Mouse (Mus musculus) intestine, embryonic 14.5 days (tissue): Measurements from ENCODE around the gene Aurkaip1. TPM values are rescaled to one million over a fixed set of nuclear protein-coding genes. Genes with fewer than 3 reads are reported as not detected.
A peak's percentile ranks its signal among the peaks of the same experiment; 100 is the strongest.

Experiments used
- ATAC-seq: fragments of 200-750 bp; cut with Nextera tagmentation; replicated peaks from 2 replicates; pipeline ENCODE4 v1.8.0; 2017; ENCODE audit warnings: low read depth, moderate number of reproducible peaks, moderate TSS enrichment, moderate library complexity; ENCODE audit not compliant: low FRiP score, low TSS enrichment
- DNase-seq: peaks from one replicate; pipeline ENCODE4 v3.0.0-alpha.2; 2018; ENCODE audit warnings: low spot score
- H3K27ac ChIP-seq: fragments of 300-500 bp; sonication (generic); 2 replicates; pipeline ENCODE4 v1.5.1; 2014; ENCODE audit warnings: low read depth, mild to moderate bottlenecking, control low read depth
- H3K27me3 ChIP-seq: fragments of 300-500 bp; sonication (generic); replicated peaks from 2 replicates; pipeline ENCODE4 v1.6.1; 2014; ENCODE audit warnings: low read length, control low read depth; ENCODE audit not compliant: control insufficient read depth, insufficient read depth
- H3K36me3 ChIP-seq: fragments of 300-500 bp; sonication (generic); 2 replicates; pipeline ENCODE4 v1.6.1; 2014; ENCODE audit warnings: low read length, control low read depth; ENCODE audit not compliant: control insufficient read depth, insufficient read depth
- H3K4me1 ChIP-seq: fragments of 300-500 bp; sonication (generic); replicated peaks from 2 replicates; pipeline ENCODE4 v1.6.1; 2014; ENCODE audit warnings: low read length, control low read depth, mixed read lengths; ENCODE audit not compliant: control insufficient read depth, insufficient read depth
- H3K4me2 ChIP-seq: fragments of 300-500 bp; sonication (generic); 2 replicates; pipeline ENCODE4 v1.6.1; 2014; ENCODE audit warnings: low read length
- H3K4me3 ChIP-seq: fragments of 300-500 bp; sonication (generic); 2 replicates; pipeline ENCODE4 v1.5.1; 2014; ENCODE audit warnings: low read depth, low read length, control low read depth, mixed read lengths
- H3K9ac ChIP-seq: fragments of 300-500 bp; sonication (generic); 2 replicates; pipeline ENCODE4 v1.6.1; 2014; ENCODE audit warnings: mild to moderate bottlenecking, low read length
- H3K9me3 ChIP-seq: fragments of 300-500 bp; sonication (generic); 2 replicates; pipeline ENCODE4 v1.6.1; 2016; ENCODE audit warnings: low read length, control low read depth; ENCODE audit not compliant: control insufficient read depth
- WGBS: fragments of 180-500 bp; shearing (Covaris S2); extraction: QIAGEN DNeasy Blood & Tissue Kit; methylation state at CpG from one replicate; pipeline ENCODE4 v1.1.7; 2014; 5-methylcytosine and 5-hydroxymethylcytosine counted together
- polyA plus RNA-seq: library from polyadenylated mRNA; unstranded; fragments of >200 nt; fragmentation: Nextera tagmentation; extraction: Ambion mirVana; gene quantifications from 2 replicates; pipeline ENCODE4 v1.2.1, GENCODE M21; 2014

Aurkaip1 gene
- polyA plus RNA-seq, 1 experiment from 2014 or later, result 151 TPM

- ATAC-seq (no peak), DNase-seq (no peak)
- H3K4me2 ChIP-seq, result no peak overlapping the region
- H3K27me3 ChIP-seq, result no peaks in the 10 kb centered on the region
- H3K36me3 ChIP-seq, result no peaks in the 10 kb centered on the region
- 61% methylated on average over 3 of the region's 3 CpGs for WGBS
- no peak overlapping the region for H3K27ac ChIP-seq
- H3K4me3 ChIP-seq, result no peak overlapping the region
- no peaks in the 10 kb centered on the region for H3K9me3 ChIP-seq
- no peak overlapping the region for H3K9ac ChIP-seq
- no peaks in the 10 kb centered on the region for H3K4me1 ChIP-seq
Observed at GRCm38 (mm10) chr4:155790650-155791161, 40.4 kb upstream of the Aurkaip1 start.

GRCm38 (mm10) chr4:155791240-155791933 lies 39.7 kb upstream of the Aurkaip1 start:
- WGBS, result 71% methylated on average over 24 of the region's 24 CpGs
- Histone ChIP-seq H3K36me3 (no peaks in the 10 kb centered on the region), H3K27me3 (no peaks in the 10 kb centered on the region), H3K9me3 (no peaks in the 10 kb centered on the region), H3K4me2 (no peak overlapping the region), H3K4me3 (no peak overlapping the region), H3K9ac (no peak overlapping the region), H3K4me1 (no peaks in the 10 kb centered on the region), H3K27ac (no peak overlapping the region)
- no peak for DNase-seq
- no peak for ATAC-seq

- no peak for ATAC-seq
- H3K36me3 ChIP-seq, result no peaks in the 10 kb centered on the region
- no peak overlapping the region for H3K4me2 ChIP-seq
- no peaks in the 10 kb centered on the region for H3K27me3 ChIP-seq
- WGBS, result 63% methylated on average over 2 of the region's 2 CpGs
- H3K9ac ChIP-seq, result no peak overlapping the region
- no peaks in the 10 kb centered on the region for H3K4me1 ChIP-seq
- DNase-seq, result no peak
- no peaks in the 10 kb centered on the region for H3K9me3 ChIP-seq
- no peak overlapping the region for H3K27ac ChIP-seq
- H3K4me3 ChIP-seq, result no peak overlapping the region
Observed at GRCm38 (mm10) chr4:155793730-155794129, 37.3 kb upstream of the Aurkaip1 start.

- WGBS, result 93% methylated on average over 1 of the region's 1 CpGs
- no peak overlapping the region for H3K4me3 ChIP-seq
- peaks cover 17% of the 10 kb centered on the region for H3K36me3 ChIP-seq
- peaks cover 8% of the 10 kb centered on the region; the same call in 1 of the 2 replicates for H3K4me1 ChIP-seq
- ATAC-seq (no peak), DNase-seq (no peak)
- H3K9ac ChIP-seq, result no peak overlapping the region
- no peak overlapping the region for H3K27ac ChIP-seq
- no peak overlapping the region for H3K4me2 ChIP-seq
- no peaks in the 10 kb centered on the region for H3K27me3 ChIP-seq
- no peaks in the 10 kb centered on the region for H3K9me3 ChIP-seq
Observed at GRCm38 (mm10) chr4:155802075-155802474, 29.0 kb upstream of the Aurkaip1 start.

GRCm38 (mm10) chr4:155802741-155803339 lies 28.2 kb upstream of the Aurkaip1 start, which contains the start of gene Mrpl20:
TSS of gene Mrpl20 (plus strand) at chr4:155802878.
- peak within 1 kb of the TSS; percentile 84 for H3K9ac ChIP-seq
- peaks cover 25% of the 10 kb centered on the region for H3K36me3 ChIP-seq
- no peaks in the 10 kb centered on the region for H3K27me3 ChIP-seq
- peak within 1 kb of the TSS; percentile 99 for H3K4me3 ChIP-seq
- H3K9me3 ChIP-seq, result no peaks in the 10 kb centered on the region
- H3K27ac ChIP-seq, result peak within 1 kb of the TSS; percentile 64
- peak; percentile 34; the same call in 1 of the 2 replicates for ATAC-seq
- peak; percentile 72 for DNase-seq
- peaks cover 8% of the 10 kb centered on the region; the same call in 1 of the 2 replicates for H3K4me1 ChIP-seq
- WGBS, result 10% methylated on average over 12 of the region's 12 CpGs
- H3K4me2 ChIP-seq, result peak within 1 kb of the TSS; percentile 82

GRCm38 (mm10) chr4:155803340-155804041 lies 27.6 kb upstream of the Aurkaip1 start:
- peaks cover 8% of the 10 kb centered on the region; the same call in 1 of the 2 replicates for H3K4me1 ChIP-seq
- H3K9me3 ChIP-seq, result no peaks in the 10 kb centered on the region
- H3K27ac ChIP-seq, result peak overlapping the region; percentile 64
- H3K4me2 ChIP-seq, result peak overlapping the region; percentile 82
- peaks cover 31% of the 10 kb centered on the region for H3K36me3 ChIP-seq
- WGBS, result under 1% methylated on average over 58 of the region's 58 CpGs
- peak overlapping the region; percentile 84 for H3K9ac ChIP-seq
- peak overlapping the region; percentile 99 for H3K4me3 ChIP-seq
- ATAC-seq, result peak; percentile 98
- no peaks in the 10 kb centered on the region for H3K27me3 ChIP-seq
- peak; percentile 99 for DNase-seq

GRCm38 (mm10) chr4:155807841-155808240 lies 23.2 kb upstream of the Aurkaip1 start:
- Histone ChIP-seq H3K27ac (peak overlapping the region; percentile 54; the same call in 1 of the 2 replicates), H3K27me3 (no peaks in the 10 kb centered on the region), H3K9me3 (no peaks in the 10 kb centered on the region), H3K4me1 (peaks cover 14% of the 10 kb centered on the region), H3K4me3 (no peak overlapping the region), H3K9ac (no peak overlapping the region), H3K36me3 (peaks cover 56% of the 10 kb centered on the region), H3K4me2 (no peak overlapping the region)
- 93% methylated on average over 3 of the region's 3 CpGs for WGBS
- DNase-seq, result no peak
- no peak for ATAC-seq

GRCm38 (mm10) chr4:155811929-155812664 lies 19.0 kb upstream of the Aurkaip1 start, which contains the start of gene Ccnl2:
TSS of gene Ccnl2 (plus strand) at chr4:155812489.
- H3K9ac ChIP-seq, result peak within 1 kb of the TSS; percentile 99
- H3K36me3 ChIP-seq, result peaks cover 75% of the 10 kb centered on the region
- WGBS, result 1% methylated on average over 60 of the region's 60 CpGs
- H3K4me1 ChIP-seq, result peaks cover 20% of the 10 kb centered on the region
- H3K27me3 ChIP-seq, result no peaks in the 10 kb centered on the region
- peak within 1 kb of the TSS; percentile 100 for H3K4me3 ChIP-seq
- no peaks in the 10 kb centered on the region for H3K9me3 ChIP-seq
- DNase-seq, result peak; percentile 95
- H3K27ac ChIP-seq, result peak within 1 kb of the TSS; percentile 93
- peak within 1 kb of the TSS; percentile 97 for H3K4me2 ChIP-seq
- ATAC-seq, result peak; percentile 97
